Mouse (Mus musculus) gastrocnemius, adult 2 months (tissue): ENCODE results near the gene Elmo1. TPM values are rescaled to one million over a fixed set of nuclear protein-coding genes. Genes with fewer than 3 reads are reported as not detected.

Experiments
- DNase-seq: peaks from one replicate; pipeline ENCODE4 v3.0.0; 2022
- H3K27ac ChIP-seq: fragments of 200-600 bp; 2 replicates; pipeline ENCODE4 v1.8.1; 2022; ENCODE audit warnings: mild to moderate bottlenecking
- H3K4me3 ChIP-seq: fragments of 200-600 bp; 2 replicates; pipeline ENCODE4 v1.8.1; 2022; ENCODE audit warnings: mild to moderate bottlenecking, moderate library complexity
- CTCF ChIP-seq: fragments of 200-600 bp; IDR thresholded peaks from 2 replicates; pipeline ENCODE4 v1.8.1; 2022; ENCODE audit warnings: antibody characterized with exemption, mild to moderate bottlenecking, moderate library complexity
- intact Hi-C: fragments of 180-260 bp; cut with DNase I; formaldehyde crosslinking; loops from one replicate; pipeline ENCODE4 v1.15.1; 2025
- total RNA-seq, 2 experiments: library from RNA; stranded (reverse); gene quantifications; 2 replicates each; pipeline ENCODE4 v1.2.3; 2021

Elmo1 gene
- total RNA-seq, 2 experiments from 2014 or later: 4.1 to 4.3 TPM

DNA sequence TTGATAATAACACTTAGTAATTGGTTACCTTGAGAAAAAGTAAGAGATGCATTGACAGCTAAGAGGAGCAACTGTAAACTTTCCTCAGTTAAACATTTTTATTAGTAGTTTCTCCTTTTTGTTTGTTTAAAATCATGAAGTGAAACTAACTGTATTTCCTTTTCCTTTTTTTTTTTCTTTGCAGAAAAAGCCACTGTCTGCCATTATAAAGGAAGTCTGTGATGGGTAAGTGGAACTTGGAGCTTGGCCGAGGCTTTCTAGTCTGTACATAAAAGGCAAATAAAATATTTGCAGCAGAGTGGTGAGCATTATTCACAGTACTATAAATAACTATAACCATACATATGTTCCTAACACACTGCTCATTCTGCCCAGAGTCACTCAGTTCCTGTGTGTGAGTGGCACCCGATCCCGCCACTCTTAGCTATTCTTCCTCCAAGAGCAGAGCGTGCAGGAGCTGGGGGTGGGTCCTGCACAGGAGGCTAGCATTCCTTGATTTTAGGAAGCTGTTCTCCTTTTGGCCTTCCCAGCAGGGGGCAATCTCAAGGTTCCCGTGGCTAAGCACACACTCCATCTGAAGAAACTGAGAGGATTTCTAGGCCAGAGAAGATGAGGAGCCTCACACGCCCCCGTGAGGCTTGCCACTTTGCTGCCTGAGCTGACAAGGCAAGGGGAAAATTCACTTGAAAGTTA is 117.7 kb downstream of the Elmo1 start:
- H3K4me3 ChIP-seq: no peak overlapping the region
- no peak overlapping the region for H3K27ac ChIP-seq
- DNase-seq: no peak
- intact Hi-C loops: no loop called here
- TF ChIP-seq CTCF: peak; percentile 9; the same call in 1 of the 2 replicates

GRCm38 (mm10) chr13:20208867-20209266 is 118.5 kb downstream of the Elmo1 start:
- Histone ChIP-seq H3K27ac (no peak overlapping the region), H3K4me3 (no peak overlapping the region)
- DNase-seq: no peak
- intact Hi-C loops: no loop called here
- TF ChIP-seq CTCF: no peak

- no peak overlapping the region for H3K4me3 ChIP-seq
These were observed 121.4 kb downstream of the Elmo1 start for GRCm38 (mm10) chr13:20211780-20212179.

GRCm38 (mm10) chr13:20212665-20213064 is 122.3 kb downstream of the Elmo1 start:
- intact Hi-C loops: no loop called here
- no peak for DNase-seq
- no peak overlapping the region for H3K4me3 ChIP-seq
- no peak for TF ChIP-seq CTCF
- H3K27ac ChIP-seq: no peak overlapping the region

More at GRCm38 (mm10) chr13:20211780-20212179, 121.4 kb downstream of the Elmo1 start:
- no peak for DNase-seq
- intact Hi-C loops: no loop called here
- no peak for TF ChIP-seq CTCF
- H3K27ac ChIP-seq: no peak overlapping the region

DNA sequence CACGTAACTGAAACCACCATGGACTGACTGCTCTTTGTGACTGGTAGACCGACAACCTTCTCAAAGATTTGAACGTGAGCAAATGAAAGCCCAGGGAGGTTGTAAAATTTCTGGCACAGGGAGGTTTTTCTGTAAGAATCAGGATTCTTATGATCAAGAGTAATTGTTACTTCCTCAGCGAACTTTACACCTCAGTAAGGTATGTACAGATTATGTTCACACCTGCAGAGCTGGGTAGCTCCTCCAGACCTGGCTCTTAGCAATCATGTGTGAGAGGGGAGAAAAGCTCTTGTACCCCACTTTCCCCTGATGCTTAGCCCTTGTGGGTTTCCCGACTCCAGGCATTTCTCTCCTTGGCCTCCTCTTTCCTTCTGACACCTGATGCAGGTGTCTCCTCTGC is 123.5 kb downstream of the Elmo1 start:
- no peak overlapping the region for H3K27ac ChIP-seq
- intact Hi-C loops: no loop called here
- no peak for TF ChIP-seq CTCF
- H3K4me3 ChIP-seq: no peak overlapping the region
- DNase-seq: no peak

DNA sequence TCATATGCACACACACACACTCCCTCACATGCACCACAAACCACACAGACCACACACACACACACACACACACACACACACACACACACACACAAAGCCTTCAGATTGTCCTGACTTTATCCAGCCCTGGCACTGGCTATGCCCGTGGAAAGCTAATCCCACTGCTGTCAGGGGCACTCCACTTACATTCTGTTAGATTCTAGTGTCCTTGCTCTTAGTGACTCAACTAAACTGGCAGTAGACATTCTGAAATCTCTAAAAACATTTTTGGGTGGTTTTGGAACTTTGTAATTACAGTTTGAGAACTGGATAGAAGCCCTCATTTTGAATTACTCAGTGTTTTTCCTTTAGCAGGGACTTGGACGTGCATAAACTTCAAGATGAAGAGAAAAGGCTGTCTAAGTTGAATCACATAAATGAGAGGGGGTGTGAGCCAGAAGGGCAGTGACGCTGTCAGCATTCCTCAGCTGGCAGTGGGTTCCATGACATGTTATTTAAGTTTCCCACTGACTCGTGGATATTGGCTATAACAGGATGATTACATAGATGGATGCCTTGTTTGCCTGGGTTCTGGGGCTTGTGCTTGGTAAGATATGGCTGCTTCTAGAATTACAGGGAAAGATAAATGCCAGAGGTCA is 127.2 kb downstream of the Elmo1 start:
- Histone ChIP-seq H3K4me3 (no peak overlapping the region), H3K27ac (no peak overlapping the region)
- TF ChIP-seq CTCF: no peak
- no peak for DNase-seq
- intact Hi-C loops: no loop called here

GRCm38 (mm10) chr13:20218126-20218525 is 127.7 kb downstream of the Elmo1 start:
- H3K27ac ChIP-seq: peak overlapping the region; percentile 41; the same call in 1 of the 2 replicates
- intact Hi-C loops: no loop called here
- no peak overlapping the region for H3K4me3 ChIP-seq
- no peak for TF ChIP-seq CTCF
- no peak for DNase-seq

- no peak for TF ChIP-seq CTCF
- intact Hi-C loops: no loop called here
- Histone ChIP-seq H3K4me3 (no peak overlapping the region), H3K27ac (no peak overlapping the region)
- DNase-seq: no peak
These were observed 130.0 kb downstream of the Elmo1 start for GRCm38 (mm10) chr13:20220414-20220813.

DNA sequence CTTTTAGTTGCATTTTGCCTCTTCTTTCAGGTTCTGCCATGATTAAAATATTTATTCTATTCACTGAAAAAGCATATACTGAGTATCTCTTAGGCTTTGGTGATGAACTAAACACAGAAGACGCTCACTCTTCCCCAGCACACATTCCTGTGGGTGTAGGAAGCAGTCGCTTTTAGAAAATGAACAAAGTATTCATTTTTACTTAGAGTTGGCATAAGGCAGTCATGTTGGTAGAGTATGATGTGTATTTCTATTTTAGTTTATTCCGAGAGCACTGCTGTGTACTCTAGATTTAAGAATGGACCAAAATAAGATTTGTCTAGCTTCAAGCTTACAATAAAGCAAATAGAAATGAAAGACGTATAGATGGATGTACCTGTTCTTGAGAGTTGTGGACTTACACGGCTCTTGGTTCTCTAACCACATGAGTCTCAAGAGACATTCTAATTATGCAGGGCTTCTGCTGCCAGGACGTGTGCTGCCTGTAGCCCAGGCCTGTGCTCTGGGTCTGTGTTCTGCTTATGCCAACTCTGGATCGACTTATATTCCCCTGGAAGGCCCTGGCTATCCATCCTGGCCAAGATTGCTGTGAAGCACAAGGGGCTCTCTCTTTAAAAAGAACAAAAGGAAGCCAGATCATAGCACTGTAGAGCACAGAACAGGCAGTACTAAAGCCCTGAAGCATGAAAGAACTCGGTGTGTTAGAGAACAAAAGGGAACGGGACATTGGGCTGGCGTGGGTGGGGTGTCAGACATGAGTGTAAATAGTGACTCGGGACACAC is 137.7 kb downstream of the Elmo1 start:
- no peak for DNase-seq
- intact Hi-C loops: no loop called here
- no peak for TF ChIP-seq CTCF

GRCm38 (mm10) chr13:20231837-20232728 is 141.7 kb downstream of the Elmo1 start:
- intact Hi-C loops: loop anchor here (10.0 kb wide), 1 partner anchor 47 kb away; no protein-coding TSS in a partner anchor
- no peak overlapping the region for H3K4me3 ChIP-seq
- peak overlapping the region; percentile 61 for H3K27ac ChIP-seq
- DNase-seq: peak; percentile 67
- TF ChIP-seq CTCF: no peak

More for the DNA sequence above, 137.7 kb downstream of the Elmo1 start:
- H3K27ac ChIP-seq: peak overlapping the region; percentile 28; the same call in 1 of the 2 replicates
- H3K4me3 ChIP-seq: no peak overlapping the region

GRCm38 (mm10) chr13:20233707-20234106 is 143.3 kb downstream of the Elmo1 start:
- intact Hi-C loops: loop anchor here (10.0 kb wide), 1 partner anchor 49 kb away; no protein-coding TSS in a partner anchor
- no peak overlapping the region for H3K4me3 ChIP-seq
- no peak overlapping the region for H3K27ac ChIP-seq
- TF ChIP-seq CTCF: no peak
- DNase-seq: no peak

DNA sequence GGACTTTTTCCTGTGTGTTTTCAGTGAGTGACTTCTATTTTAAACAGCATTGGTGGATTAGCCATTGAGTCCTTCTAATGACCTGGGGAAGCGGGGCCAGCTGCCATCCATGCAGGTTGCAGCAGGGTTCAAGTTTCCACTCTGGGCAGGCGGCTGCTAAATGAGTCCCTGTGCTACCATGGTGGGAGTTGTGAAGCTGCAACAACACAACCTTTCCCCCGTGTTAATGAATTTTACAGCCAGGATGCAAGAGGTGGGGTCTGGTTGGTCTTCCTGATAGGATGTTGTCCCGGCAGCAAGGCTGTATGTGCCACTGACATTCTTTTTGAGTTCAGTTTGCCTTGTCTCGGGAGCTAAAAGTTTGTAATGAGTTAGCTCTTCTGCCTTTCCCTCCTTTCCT is 147.2 kb downstream of the Elmo1 start:
- intact Hi-C loops: loop anchor here (10.0 kb wide), 1 partner anchor 53 kb away; no protein-coding TSS in a partner anchor
- Histone ChIP-seq H3K4me3 (peak overlapping the region; percentile 36), H3K27ac (peak overlapping the region; percentile 62)
- DNase-seq: no peak
- no peak for TF ChIP-seq CTCF
